Mouse (Mus musculus) testis, adult 2 months (tissue): ENCODE measurements around the gene Prr9. TPM values are rescaled to one million over a fixed set of nuclear protein-coding genes. Genes with fewer than 3 reads are reported as not detected.

Experiments used
- H3K27ac ChIP-seq: fragments of 200-500 bp; 2 replicates; pipeline ENCODE4 v1.5.1; 2012; ENCODE audit warnings: low read depth, low read length; ENCODE audit not compliant: control insufficient read depth, insufficient read depth
- H3K27me3 ChIP-seq: fragments of 200-500 bp; 2 replicates; pipeline ENCODE4 v1.6.1; 2012; ENCODE audit warnings: mild to moderate bottlenecking, low read length, moderate library complexity; ENCODE audit not compliant: control insufficient read depth, insufficient read depth
- H3K36me3 ChIP-seq: fragments of 200-500 bp; 2 replicates; pipeline ENCODE4 v1.6.1; 2012; ENCODE audit warnings: mild to moderate bottlenecking, low read length; ENCODE audit not compliant: control insufficient read depth, insufficient read depth
- H3K4me1 ChIP-seq: fragments of 200-500 bp; 2 replicates; pipeline ENCODE4 v1.6.1; 2012; ENCODE audit warnings: low read length; ENCODE audit not compliant: control insufficient read depth, insufficient read depth
- H3K4me3 ChIP-seq: fragments of 200-500 bp; 2 replicates; pipeline ENCODE4 v1.5.1; 2012; ENCODE audit warnings: low read depth, mild to moderate bottlenecking, low read length, moderate library complexity, mixed read lengths; ENCODE audit not compliant: control insufficient read depth
- CTCF ChIP-seq: fragments of 200-500 bp; IDR thresholded peaks from 2 replicates; pipeline ENCODE4 v1.5.1; 2012; ENCODE audit warnings: low read depth, mild to moderate bottlenecking, inconsistent platforms, low read length, moderate library complexity; ENCODE audit not compliant: control insufficient read depth, insufficient read depth, insufficient replicate concordance
- POLR2A ChIP-seq: fragments of 200-500 bp; IDR thresholded peaks from 2 replicates; pipeline ENCODE4 v1.6.1; 2012; ENCODE audit warnings: low read depth, mild to moderate bottlenecking, inconsistent platforms, low read length, moderate library complexity; ENCODE audit not compliant: control insufficient read depth
- polyA plus RNA-seq: library from polyadenylated mRNA; depleted of rRNA; stranded (reverse); fragments of >200 nt; gene quantifications from 2 replicates; pipeline ENCODE4 v1.2.3, GENCODE M21; 2012; rRNA removed

Prr9 gene
- polyA plus RNA-seq, 1 experiment = 1.5 TPM

- Histone ChIP-seq H3K27me3 (no peaks in the 10 kb centered on the region), H3K27ac (no peak overlapping the region), H3K36me3 (no peaks in the 10 kb centered on the region), H3K4me3 (no peak overlapping the region), H3K4me1 (no peaks in the 10 kb centered on the region)
- TF ChIP-seq CTCF (no peak), POLR2A (no peak)
These were observed 5.8 kb downstream of the Prr9 start for GRCm38 (mm10) chr3:92117930-92118329.

GRCm38 (mm10) chr3:92111526-92111925 lies 12.2 kb downstream of the Prr9 start:
- TF ChIP-seq CTCF (no peak), POLR2A (no peak)
- Histone ChIP-seq H3K36me3 (no peaks in the 10 kb centered on the region), H3K4me1 (no peaks in the 10 kb centered on the region), H3K27ac (no peak overlapping the region), H3K4me3 (no peak overlapping the region), H3K27me3 (no peaks in the 10 kb centered on the region)

GRCm38 (mm10) chr3:92110790-92111189 lies 13.0 kb downstream of the Prr9 start:
- Histone ChIP-seq H3K27me3 (no peaks in the 10 kb centered on the region), H3K27ac (no peak overlapping the region), H3K36me3 (no peaks in the 10 kb centered on the region), H3K4me3 (no peak overlapping the region), H3K4me1 (no peaks in the 10 kb centered on the region)
- TF ChIP-seq CTCF (no peak), POLR2A (no peak)

- no peaks in the 10 kb centered on the region for H3K36me3 ChIP-seq
- no peaks in the 10 kb centered on the region for H3K4me1 ChIP-seq
- TF ChIP-seq CTCF = peak; percentile 49; the same call in 1 of the 2 replicates
- TF ChIP-seq POLR2A = no peak
- H3K4me3 ChIP-seq = no peak overlapping the region
- H3K27ac ChIP-seq = no peak overlapping the region
- no peaks in the 10 kb centered on the region for H3K27me3 ChIP-seq
These were observed 17.2 kb downstream of the Prr9 start for GRCm38 (mm10) chr3:92106582-92106981.

- H3K27me3 ChIP-seq = peaks cover 8% of the 10 kb centered on the region
- no peaks in the 10 kb centered on the region for H3K36me3 ChIP-seq
- no peak within 1 kb of the TSS for H3K4me3 ChIP-seq
- no peak within 1 kb of the TSS for H3K27ac ChIP-seq
- H3K4me1 ChIP-seq = peaks cover 5% of the 10 kb centered on the region
- no peak for TF ChIP-seq CTCF
- TF ChIP-seq POLR2A = no peak
These were observed 40.7 kb downstream of the Prr9 start, which contains the start of gene Lor for GRCm38 (mm10) chr3:92083042-92083441. TSS of gene Lor (minus strand) at chr3:92083142.

GRCm38 (mm10) chr3:92081285-92081931 lies 42.3 kb downstream of the Prr9 start:
- no peaks in the 10 kb centered on the region for H3K36me3 ChIP-seq
- peaks cover 5% of the 10 kb centered on the region for H3K4me1 ChIP-seq
- H3K4me3 ChIP-seq = peak overlapping the region; percentile 51
- no peak overlapping the region for H3K27ac ChIP-seq
- H3K27me3 ChIP-seq = peaks cover 8% of the 10 kb centered on the region
- TF ChIP-seq CTCF (no peak), POLR2A (no peak)

- no peak overlapping the region for H3K27ac ChIP-seq
- H3K4me3 ChIP-seq = peak overlapping the region; percentile 51
- H3K27me3 ChIP-seq = peaks cover 8% of the 10 kb centered on the region
- TF ChIP-seq CTCF (no peak), POLR2A (no peak)
- no peaks in the 10 kb centered on the region for H3K36me3 ChIP-seq
- peaks cover 5% of the 10 kb centered on the region for H3K4me1 ChIP-seq
These were observed 43.1 kb downstream of the Prr9 start for GRCm38 (mm10) chr3:92080462-92081284.

Other genes with a start within 250 kb of the Prr9 start
- gene Pglyrp3, start 109.4 kb downstream of the Prr9 start, polyA plus RNA-seq = 0.37 and 0.58 TPM in 2 replicates
- 0.08 TPM in 1 of 2 replicates, not detected in the other for gene Lor, start 40.8 kb downstream of the Prr9 start, polyA plus RNA-seq
- 875 and 1,017 TPM in 2 replicates for gene Lelp1, start 18.8 kb upstream of the Prr9 start, polyA plus RNA-seq
- gene Sprr2a1, start 91.9 kb upstream of the Prr9 start, polyA plus RNA-seq = 0.10 TPM in 1 of 2 replicates, not detected in the other
- 8.6 and 11.1 TPM in 2 replicates for gene Sprr2a2, start 92.0 kb upstream of the Prr9 start, polyA plus RNA-seq
- 0.19 and 0.33 TPM in 2 replicates for gene Sprr2a3, start 161.5 kb upstream of the Prr9 start, polyA plus RNA-seq
- not detected in 2 replicates for gene Sprr2b, start 192.7 kb upstream of the Prr9 start, polyA plus RNA-seq
- not detected in 2 replicates for gene Sprr2d, start 215.2 kb upstream of the Prr9 start, polyA plus RNA-seq
- not detected in 2 replicates for gene Sprr2e, start 228.2 kb upstream of the Prr9 start, polyA plus RNA-seq
- gene Sprr2f, start 241.2 kb upstream of the Prr9 start, polyA plus RNA-seq = not detected in 2 replicates